Mouse (Mus musculus) hindbrain, embryonic 13.5 days (tissue): ENCODE measurements around the gene Phf8. TPM values are rescaled to one million over a fixed set of nuclear protein-coding genes. Genes with fewer than 3 reads are reported as not detected.

Source experiments
- ATAC-seq: fragments of 200-750 bp; cut with Nextera tagmentation; 2 replicates; pipeline ENCODE4 v1.8.0; 2017; ENCODE audit warnings: moderate TSS enrichment; ENCODE audit not compliant: low FRiP score
- H3K27ac ChIP-seq: fragments of 300-500 bp; sonication (generic); 2 replicates; pipeline ENCODE4 v1.5.1; 2015; ENCODE audit warnings: inconsistent platforms, mild to moderate bottlenecking, moderate library complexity
- H3K27me3 ChIP-seq: fragments of 300-500 bp; sonication (generic); 2 replicates; pipeline ENCODE4 v1.6.1; 2015; ENCODE audit warnings: mild to moderate bottlenecking, inconsistent platforms
- H3K36me3 ChIP-seq: fragments of 300-500 bp; sonication (generic); 2 replicates; pipeline ENCODE4 v1.6.1; 2015; ENCODE audit warnings: mild to moderate bottlenecking, inconsistent platforms
- H3K4me1 ChIP-seq: fragments of 300-500 bp; sonication (generic); replicated peaks from 2 replicates; pipeline ENCODE4 v1.6.1; 2015; ENCODE audit warnings: inconsistent platforms
- H3K4me2 ChIP-seq: fragments of 300-500 bp; sonication (generic); 2 replicates; pipeline ENCODE4 v1.6.1; 2015; ENCODE audit warnings: inconsistent platforms, mild to moderate bottlenecking, moderate library complexity
- H3K4me3 ChIP-seq: fragments of 300-500 bp; sonication (generic); 2 replicates; pipeline ENCODE4 v1.5.1; 2015; ENCODE audit warnings: mild to moderate bottlenecking, inconsistent platforms
- H3K9ac ChIP-seq: fragments of 300-500 bp; sonication (generic); 2 replicates; pipeline ENCODE4 v1.6.1; 2015; ENCODE audit warnings: mild to moderate bottlenecking, inconsistent platforms
- H3K9me3 ChIP-seq: fragments of 300-500 bp; sonication (generic); 2 replicates; pipeline ENCODE4 v1.6.1; 2016; ENCODE audit warnings: inconsistent platforms
- WGBS: fragments of 180-500 bp; shearing (Covaris S2); methylation state at CpG from one replicate; pipeline ENCODE4 v1.1.7; 2015; 5-methylcytosine and 5-hydroxymethylcytosine counted together
- polyA plus RNA-seq: library from polyadenylated mRNA; unstranded; fragments of >200 nt; fragmentation: Nextera tagmentation; extraction: Ambion mirVana; gene quantifications from 2 replicates; pipeline ENCODE4 v1.2.1, GENCODE M21; 2015

The Phf8 gene
- polyA plus RNA-seq, 1 experiment from 2014 or later = 20.2 TPM

- ATAC-seq = no peak
- Histone ChIP-seq H3K27me3 (no peaks in the 10 kb centered on the region), H3K9ac (no peak overlapping the region), H3K4me3 (no peak overlapping the region), H3K9me3 (no peaks in the 10 kb centered on the region), H3K4me1 (no peaks in the 10 kb centered on the region), H3K4me2 (no peak overlapping the region), H3K27ac (no peak overlapping the region), H3K36me3 (peaks cover 22% of the 10 kb centered on the region)
- 94% methylated on average over 1 of the region's 1 CpGs for WGBS
Measured at GRCm38 (mm10) chrX:151575166-151575565, 54.7 kb downstream of the Phf8 start.

GRCm38 (mm10) chrX:151643386-151643785, 122.9 kb downstream of the Phf8 start:
- ATAC-seq = no peak
- Histone ChIP-seq H3K36me3 (no peaks in the 10 kb centered on the region), H3K27ac (no peak overlapping the region), H3K9me3 (no peaks in the 10 kb centered on the region), H3K4me2 (no peak overlapping the region), H3K4me3 (no peak overlapping the region), H3K27me3 (no peaks in the 10 kb centered on the region), H3K4me1 (no peaks in the 10 kb centered on the region), H3K9ac (no peak overlapping the region)
- 77% methylated on average over 2 of the region's 2 CpGs for WGBS

GRCm38 (mm10) chrX:151653744-151654143, 133.3 kb downstream of the Phf8 start:
- Histone ChIP-seq H3K27ac (no peak overlapping the region), H3K9ac (no peak overlapping the region), H3K9me3 (no peaks in the 10 kb centered on the region), H3K4me3 (no peak overlapping the region), H3K4me1 (no peaks in the 10 kb centered on the region), H3K36me3 (no peaks in the 10 kb centered on the region), H3K4me2 (no peak overlapping the region), H3K27me3 (0 out of 2 replicates have a peak, but pooled peaks cover 2% of the 10 kb centered on the region)
- no peak for ATAC-seq
- 62% methylated on average over 2 of the region's 2 CpGs for WGBS

- WGBS = 82% methylated on average over 5 of the region's 5 CpGs
- H3K27ac ChIP-seq = no peak overlapping the region
- no peaks in the 10 kb centered on the region for H3K27me3 ChIP-seq
- no peaks in the 10 kb centered on the region for H3K9me3 ChIP-seq
- no peak for ATAC-seq
- no peak overlapping the region for H3K9ac ChIP-seq
- H3K4me2 ChIP-seq = no peak overlapping the region
- H3K4me3 ChIP-seq = no peak overlapping the region
- no peaks in the 10 kb centered on the region for H3K4me1 ChIP-seq
- no peaks in the 10 kb centered on the region for H3K36me3 ChIP-seq
Measured at GRCm38 (mm10) chrX:151674492-151675171, 154.2 kb downstream of the Phf8 start.

Other genes with a start within 250 kb of the Phf8 start
- gene Fam120c, start 176.5 kb upstream of the Phf8 start, polyA plus RNA-seq = 5.6 and 5.9 TPM in 2 replicates